Mouse (Mus musculus) brain, embryonic 14.5 days (tissue): ENCODE data around the gene Gm9999.

Source experiments
- CTCF ChIP-seq: fragments of 200-500 bp; IDR thresholded peaks from 2 replicates; pipeline ENCODE4 v1.5.1; 2012; ENCODE audit warnings: inconsistent platforms, mild to moderate bottlenecking, moderate library complexity, borderline replicate concordance; ENCODE audit not compliant: insufficient read depth, insufficient read length; ENCODE audit errors: extremely low read depth
- POLR2A ChIP-seq: fragments of 200-500 bp; IDR thresholded peaks from 2 replicates; pipeline ENCODE4 v1.6.1; 2012; ENCODE audit warnings: mild to moderate bottlenecking, inconsistent platforms, borderline replicate concordance; ENCODE audit not compliant: poor library complexity, insufficient read depth, insufficient read length, severe bottlenecking; ENCODE audit errors: extremely low read depth

GRCm38 (mm10) chr7:46962806-46963618 lies 20.4 kb upstream of the Gm9999 start:
- peak; percentile 77 for TF ChIP-seq CTCF
- no peak for TF ChIP-seq POLR2A
